Mouse (Mus musculus) CH12.LX (cell line): ENCODE results near the gene Pip5k1c. TPM values are rescaled to one million over a fixed set of nuclear protein-coding genes. Genes with fewer than 3 reads are reported as not detected.

Source experiments
- DNase-seq: peaks from one replicate; pipeline ENCODE4 v3.0.0-alpha.2; 2013; ENCODE audit errors: extremely low read depth
- H3K27ac ChIP-seq: 2 replicates; pipeline ENCODE4 v1.5.1; 2012; ENCODE audit warnings: low read depth, mild to moderate bottlenecking, control low read depth, moderate library complexity; ENCODE audit not compliant: insufficient read depth
- H3K27me3 ChIP-seq: replicated peaks from 2 replicates; pipeline ENCODE3; 2012; ENCODE audit warnings: inconsistent platforms
- H3K36me3 ChIP-seq, 2 experiments: replicated peaks in 1 of 2; 2 replicates each; pipeline versions ENCODE3 to v1.6.1; 2012; ENCODE audit warnings: inconsistent platforms in 1 of 2, low read length in 1 of 2, mild to moderate bottlenecking in 1 of 2, mixed read lengths in 1 of 2, moderate library complexity in 1 of 2; ENCODE audit not compliant: control insufficient read depth in 1 of 2, insufficient read depth in 1 of 2
- H3K4me1 ChIP-seq, 2 experiments: 2 replicates each; pipeline ENCODE4 v1.6.1; 2012; ENCODE audit warnings: inconsistent platforms in 1 of 2, moderate library complexity in 1 of 2; ENCODE audit not compliant: insufficient read depth in 2 of 2, control insufficient read depth in 1 of 2
- H3K4me2 ChIP-seq: 2 replicates; pipeline ENCODE4 v1.6.1; 2012; ENCODE audit warnings: low read depth, mild to moderate bottlenecking, control low read depth; ENCODE audit not compliant: poor library complexity, insufficient read depth, severe bottlenecking
- H3K4me3 ChIP-seq, 3 experiments: fragments of 150-350 bp in 1 of 3; sonication (generic) in 1 of 3; replicated peaks in 1 of 3; 2 replicates each; pipeline versions ENCODE3 to v1.5.1; 2011 to 2012; ENCODE audit warnings: low read depth in 2 of 3, low read length in 2 of 3, mild to moderate bottlenecking in 2 of 3, moderate library complexity in 2 of 3, control low read depth in 1 of 3, improper control_type of control experiment in 1 of 3, inconsistent platforms in 1 of 3, mixed read lengths in 1 of 3; ENCODE audit not compliant: poor library complexity in 1 of 3
- H3K79me2 ChIP-seq: replicated peaks from 2 replicates; pipeline ENCODE4 v1.6.1; 2012; ENCODE audit warnings: mild to moderate bottlenecking, moderate library complexity; ENCODE audit not compliant: control insufficient read depth, poor library complexity, insufficient read depth, severe bottlenecking; ENCODE audit errors: extremely low read depth
- H3K9ac ChIP-seq: 2 replicates; pipeline ENCODE4 v1.6.1; 2012; ENCODE audit warnings: low read depth, mild to moderate bottlenecking, control low read depth, moderate library complexity; ENCODE audit not compliant: insufficient read depth
- H3K9me3 ChIP-seq: replicated peaks from 2 replicates; pipeline ENCODE3; 2012; ENCODE audit warnings: low read length, inconsistent platforms, mixed read lengths
- BHLHE40 ChIP-seq: IDR thresholded peaks from 2 replicates; pipeline ENCODE4 v1.6.1; 2011; ENCODE audit warnings: mild to moderate bottlenecking, low read depth, low read length, improper control_type of control experiment
- CHD1 ChIP-seq: IDR thresholded peaks from 2 replicates; pipeline ENCODE4 v1.6.1; 2012; ENCODE audit warnings: low read depth, low read length, improper control_type of control experiment, inconsistent platforms
- EP300 ChIP-seq: IDR thresholded peaks from 2 replicates; pipeline ENCODE4 v1.6.1; 2011; ENCODE audit warnings: low read length, improper control_type of control experiment
- GABPA ChIP-seq: IDR thresholded peaks from 2 replicates; pipeline ENCODE4 v1.6.1; 2012; ENCODE audit warnings: low read depth, low read length, improper control_type of control experiment, inconsistent platforms; ENCODE audit not compliant: insufficient replicate concordance
- JUND ChIP-seq: conservative IDR thresholded peaks from 2 replicates; pipeline ENCODE4 v1.6.1; 2011; ENCODE audit warnings: low read depth, low read length, improper control_type of control experiment
- MAZ ChIP-seq: IDR thresholded peaks from 2 replicates; pipeline ENCODE4 v1.6.1; 2012; ENCODE audit warnings: low read depth, mild to moderate bottlenecking, inconsistent platforms, low read length, improper control_type of control experiment, moderate library complexity
- MEF2A ChIP-seq: IDR thresholded peaks from 2 replicates; pipeline ENCODE4 v1.6.1; 2014; ENCODE audit warnings: low read depth, mild to moderate bottlenecking, inconsistent platforms, low read length, improper control_type of control experiment, borderline replicate concordance
- MXI1 ChIP-seq: IDR thresholded peaks from 2 replicates; pipeline ENCODE4 v1.6.1; 2011; ENCODE audit warnings: mild to moderate bottlenecking, low read depth, low read length, improper control_type of control experiment
- NRF1 ChIP-seq: IDR thresholded peaks from 2 replicates; pipeline ENCODE4 v1.6.1; 2014; ENCODE audit warnings: low read depth, mild to moderate bottlenecking, inconsistent platforms, low read length, improper control_type of control experiment, moderate library complexity
- PAX5 ChIP-seq: IDR thresholded peaks from 2 replicates; pipeline ENCODE4 v1.6.1; 2012; ENCODE audit warnings: low read length, inconsistent platforms, mixed read lengths
- POLR2AphosphoS2 ChIP-seq: IDR thresholded peaks from 2 replicates; pipeline ENCODE4 v1.6.1; 2011; ENCODE audit warnings: low read depth, low read length, improper control_type of control experiment
- TBP ChIP-seq: conservative IDR thresholded peaks from 2 replicates; pipeline ENCODE4 v1.6.1; 2011; ENCODE audit warnings: low read depth, low read length, improper control_type of control experiment
- USF1 ChIP-seq: IDR thresholded peaks from 2 replicates; pipeline ENCODE4 v1.6.1; 2014; ENCODE audit warnings: low read depth, mild to moderate bottlenecking, inconsistent platforms, low read length, improper control_type of control experiment
- ZC3H11A ChIP-seq: IDR thresholded peaks from 2 replicates; pipeline ENCODE4 v1.6.1; 2012; ENCODE audit warnings: low read depth, mild to moderate bottlenecking, inconsistent platforms, low read length, improper control_type of control experiment
- ZKSCAN1 ChIP-seq: IDR thresholded peaks from 2 replicates; pipeline ENCODE4 v1.6.1; 2012; ENCODE audit warnings: low read depth, inconsistent platforms, low read length, improper control_type of control experiment, borderline replicate concordance
- ZNF384 ChIP-seq: IDR thresholded peaks from 2 replicates; pipeline ENCODE4 v1.6.1; 2012; ENCODE audit warnings: low read depth, low read length, improper control_type of control experiment, inconsistent platforms
- dilution Hi-C: fragments of 300-500 bp; cut with MboI; formaldehyde crosslinking; loops from 2 replicates; pipeline ENCODE4 v1.14.3; 2020; ENCODE audit warnings: low sequenced_read_pairs; ENCODE audit not compliant: extremely low pct_unique_long_range_greater_than_20kb, extremely low pct_ligation_motif_present
- in situ Hi-C: fragments of 300-500 bp; cut with MboI; formaldehyde crosslinking; loops from 3 replicates; pipeline ENCODE4 v1.14.3; 2019; ENCODE audit warnings: low sequenced_read_pairs, low pct_ligation_motif_present, low pct_unique_long_range_greater_than_20kb, mixed read lengths
- polyA plus RNA-seq: library from polyadenylated mRNA; unstranded; fragments of >175 nt; gene quantifications from 2 replicates; pipeline ENCODE4 v1.2.1, GENCODE M21; 2012; ENCODE audit warnings: low read depth; ENCODE audit not compliant: insufficient read length
- total RNA-seq, 2 experiments: library from RNA; depleted of rRNA; stranded (reverse); fragments of 300-350 nt in 1 of 2; fragments of >200 nt in 1 of 2; gene quantifications; 2 replicates each; pipeline ENCODE4 v1.2.3; 2012 to 2014

Pip5k1c gene
- total and polyA plus RNA-seq, 3 experiments = 11.4 to 51.4 (median 12.6) TPM

DNA sequence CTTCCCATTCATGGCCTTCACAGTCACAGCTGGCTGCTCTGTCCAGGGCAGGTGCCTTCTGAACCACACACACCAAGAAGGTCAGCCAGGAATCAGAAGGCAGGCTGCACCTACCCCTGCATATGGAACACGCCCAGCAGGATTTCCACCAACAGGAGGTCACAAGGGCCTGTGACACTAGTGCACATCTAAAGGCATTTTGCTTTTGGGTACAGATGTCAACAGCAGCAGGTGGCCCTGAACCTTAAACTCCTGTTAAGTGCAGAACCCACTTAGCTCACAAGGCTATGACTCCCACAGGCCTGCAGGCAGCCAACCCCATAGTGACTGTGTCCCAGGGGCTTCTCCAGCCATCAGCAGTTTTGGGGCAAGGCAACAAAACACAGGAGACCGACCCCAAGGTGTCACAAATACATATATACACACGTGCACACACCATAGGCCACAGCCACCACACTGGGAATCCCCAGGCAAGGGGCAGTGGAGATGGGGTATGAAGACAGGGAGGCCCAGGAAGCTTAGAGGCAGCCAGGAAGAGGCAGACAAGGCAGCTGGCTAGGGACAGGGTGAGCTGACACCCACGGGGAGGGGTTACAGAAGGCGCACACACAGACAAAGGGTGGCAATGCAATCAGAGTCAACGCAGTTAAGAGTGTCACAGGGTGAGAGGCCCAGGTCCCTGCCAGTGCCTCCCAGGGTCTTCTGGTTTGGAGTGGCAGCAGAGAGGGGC, 73.9 kb downstream of the Pip5k1c start:
- peaks cover 93 to 100% of the 10 kb centered on the region in 2 experiments for H3K36me3 ChIP-seq
- no peak overlapping the region for H3K4me2 ChIP-seq
- in situ Hi-C loops (no loop called here), dilution Hi-C loops (no loop called here)
- peak; percentile 12 for DNase-seq
- no peaks in the 10 kb centered on the region for H3K9me3 ChIP-seq
- H3K27ac ChIP-seq = peak overlapping the region; percentile 19; the same call in 1 of the 2 replicates
- H3K4me1 ChIP-seq = peaks cover 34 to 54% of the 10 kb centered on the region in 2 experiments
- no peaks in the 10 kb centered on the region for H3K79me2 ChIP-seq
- H3K27me3 ChIP-seq = no peaks in the 10 kb centered on the region
- H3K9ac ChIP-seq = no peak overlapping the region
- no peak overlapping the region for H3K4me3 ChIP-seq
- TF ChIP-seq POLR2AphosphoS2 (0 out of 2 replicates have a peak, but pooled peaks have one; percentile 45), TBP (no peak)

DNA sequence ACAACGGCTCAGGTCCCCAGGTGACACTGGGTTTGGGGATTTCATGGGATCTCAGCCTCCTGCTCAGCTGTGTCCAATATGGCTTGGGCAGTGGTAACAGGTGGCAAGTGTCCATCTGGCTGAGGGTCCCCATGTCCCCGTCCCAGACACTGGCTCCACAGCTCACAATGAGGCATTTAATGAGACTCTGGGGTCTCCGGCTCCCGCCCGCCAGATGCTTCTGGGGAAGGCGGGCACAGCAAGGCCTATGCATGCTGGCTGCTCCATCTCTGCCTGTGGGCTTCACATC, 74.4 kb downstream of the Pip5k1c start:
- Histone ChIP-seq H3K9me3 (no peaks in the 10 kb centered on the region), H3K4me1 (peaks cover 30 to 49% of the 10 kb centered on the region in 2 experiments), H3K4me3 (no peak overlapping the region), H3K36me3 (peaks cover 92 to 100% of the 10 kb centered on the region in 2 experiments), H3K27me3 (no peaks in the 10 kb centered on the region), H3K27ac (no peak overlapping the region), H3K9ac (no peak overlapping the region), H3K4me2 (no peak overlapping the region), H3K79me2 (no peaks in the 10 kb centered on the region; the same call in 1 of the 2 replicates)
- dilution Hi-C loops (no loop called here), in situ Hi-C loops (no loop called here)
- TF ChIP-seq ZNF384 = no peak
- no peak for TF ChIP-seq JUND
- TF ChIP-seq ZC3H11A = no peak
- TF ChIP-seq EP300 = no peak
- no peak for TF ChIP-seq USF1
- no peak for TF ChIP-seq POLR2AphosphoS2
- TF ChIP-seq BHLHE40 = no peak
- no peak for TF ChIP-seq NRF1
- TF ChIP-seq CHD1 = no peak
- no peak for TF ChIP-seq MEF2A
- TF ChIP-seq GABPA = no peak
- no peak for TF ChIP-seq MXI1
- no peak for TF ChIP-seq MAZ
- TF ChIP-seq ZKSCAN1 = no peak
- no peak for TF ChIP-seq PAX5
- no peak for DNase-seq

Other genes starting within 250 kb of the Pip5k1c start
Only the 20 nearest of the 32 such genes appear.
- 43.9 and 46.2 TPM in 2 replicates for gene Dapk3, start 110.0 kb upstream of the Pip5k1c start, total RNA-seq (2012; rRNA removed)
- 25.4 and 27.5 TPM in 2 replicates for gene Dapk3, start 110.0 kb upstream of the Pip5k1c start, total RNA-seq (2014; rRNA removed)
- 39.5 and 44.5 TPM in 2 replicates for gene Dapk3, start 110.0 kb upstream of the Pip5k1c start, polyA plus RNA-seq
- 0.29 TPM in 1 of 2 replicates, not detected in the other for gene 4930442H23Rik, start 109.1 kb upstream of the Pip5k1c start, total RNA-seq (2012; rRNA removed)
- not detected in 2 replicates for gene 4930442H23Rik, start 109.1 kb upstream of the Pip5k1c start, total RNA-seq (2014; rRNA removed)
- gene 4930442H23Rik, start 109.1 kb upstream of the Pip5k1c start, polyA plus RNA-seq = 0.27 and 0.35 TPM in 2 replicates
- 0.08 TPM in 1 of 2 replicates, not detected in the other for gene Nmrk2, start 90.9 kb upstream of the Pip5k1c start, total RNA-seq (2012; rRNA removed)
- not detected in 2 replicates for gene Nmrk2, start 90.9 kb upstream of the Pip5k1c start, total RNA-seq (2014; rRNA removed)
- not detected in 2 replicates for gene Nmrk2, start 90.9 kb upstream of the Pip5k1c start, polyA plus RNA-seq
- 0.08 and 0.17 TPM in 2 replicates for gene Atcay, start 62.1 kb upstream of the Pip5k1c start, total RNA-seq (2012; rRNA removed)
- gene Atcay, start 62.1 kb upstream of the Pip5k1c start, total RNA-seq (2014; rRNA removed) = 0.05 TPM in 1 of 2 replicates, not detected in the other
- 0.06 and 0.12 TPM in 2 replicates for gene Atcay, start 62.1 kb upstream of the Pip5k1c start, polyA plus RNA-seq
- gene Zfr2, start 59.8 kb upstream of the Pip5k1c start, total RNA-seq (2012; rRNA removed) = 5.5 and 13.5 TPM in 2 replicates
- 1.0 and 1.2 TPM in 2 replicates for gene Zfr2, start 59.8 kb upstream of the Pip5k1c start, total RNA-seq (2014; rRNA removed)
- gene Zfr2, start 59.8 kb upstream of the Pip5k1c start, polyA plus RNA-seq = 2.4 and 2.7 TPM in 2 replicates
- 2.9 and 3.9 TPM in 2 replicates for gene Matk, start 40.0 kb upstream of the Pip5k1c start, total RNA-seq (2012; rRNA removed)
- 4.9 and 5.2 TPM in 2 replicates for gene Matk, start 40.0 kb upstream of the Pip5k1c start, total RNA-seq (2014; rRNA removed)
- 2.1 and 2.5 TPM in 2 replicates for gene Matk, start 40.0 kb upstream of the Pip5k1c start, polyA plus RNA-seq
- gene Mrpl54, start 26.0 kb upstream of the Pip5k1c start, total RNA-seq (2012; rRNA removed) = 128 and 140 TPM in 2 replicates
- gene Mrpl54, start 26.0 kb upstream of the Pip5k1c start, total RNA-seq (2014; rRNA removed) = 131 and 167 TPM in 2 replicates
- 104 and 120 TPM in 2 replicates for gene Mrpl54, start 26.0 kb upstream of the Pip5k1c start, polyA plus RNA-seq
- gene Apba3, start 26.0 kb upstream of the Pip5k1c start, total RNA-seq (2012; rRNA removed) = 104 and 149 TPM in 2 replicates
- 40.2 and 43.4 TPM in 2 replicates for gene Apba3, start 26.0 kb upstream of the Pip5k1c start, total RNA-seq (2014; rRNA removed)
- 43.2 and 47.4 TPM in 2 replicates for gene Apba3, start 26.0 kb upstream of the Pip5k1c start, polyA plus RNA-seq
- 4.8 and 7.2 TPM in 2 replicates for gene Tjp3, start 1.4 kb upstream of the Pip5k1c start, total RNA-seq (2012; rRNA removed)
- 0.42 TPM in 1 of 2 replicates, not detected in the other for gene Tjp3, start 1.4 kb upstream of the Pip5k1c start, total RNA-seq (2014; rRNA removed)
- 0.76 and 0.97 TPM in 2 replicates for gene Tjp3, start 1.4 kb upstream of the Pip5k1c start, polyA plus RNA-seq
- 34.6 and 39.7 TPM in 2 replicates for gene Cactin, start 28.1 kb downstream of the Pip5k1c start, total RNA-seq (2012; rRNA removed)
- gene Cactin, start 28.1 kb downstream of the Pip5k1c start, total RNA-seq (2014; rRNA removed) = 19.9 and 21.4 TPM in 2 replicates
- gene Cactin, start 28.1 kb downstream of the Pip5k1c start, polyA plus RNA-seq = 39.3 and 39.5 TPM in 2 replicates
- gene Tbxa2r, start 35.8 kb downstream of the Pip5k1c start, total RNA-seq (2012; rRNA removed) = 0.13 and 0.21 TPM in 2 replicates
- 0.12 TPM in 1 of 2 replicates, not detected in the other for gene Tbxa2r, start 35.8 kb downstream of the Pip5k1c start, total RNA-seq (2014; rRNA removed)
- gene Tbxa2r, start 35.8 kb downstream of the Pip5k1c start, polyA plus RNA-seq = 0.23 and 0.30 TPM in 2 replicates
- 0.04 and 0.08 TPM in 2 replicates for gene Gipc3, start 50.3 kb downstream of the Pip5k1c start, total RNA-seq (2012; rRNA removed)
- not detected in 2 replicates for gene Gipc3, start 50.3 kb downstream of the Pip5k1c start, total RNA-seq (2014; rRNA removed)
- 0.09 TPM in 1 of 2 replicates, not detected in the other for gene Gipc3, start 50.3 kb downstream of the Pip5k1c start, polyA plus RNA-seq
- gene Hmg20b, start 57.5 kb downstream of the Pip5k1c start, total RNA-seq (2012; rRNA removed) = 17.0 and 18.7 TPM in 2 replicates
- 7.4 and 7.9 TPM in 2 replicates for gene Hmg20b, start 57.5 kb downstream of the Pip5k1c start, total RNA-seq (2014; rRNA removed)
- 37.3 and 39.6 TPM in 2 replicates for gene Hmg20b, start 57.5 kb downstream of the Pip5k1c start, polyA plus RNA-seq
- 9.5 and 12.9 TPM in 2 replicates for gene Mfsd12, start 64.5 kb downstream of the Pip5k1c start, total RNA-seq (2012; rRNA removed)
- 4.0 and 5.2 TPM in 2 replicates for gene Mfsd12, start 64.5 kb downstream of the Pip5k1c start, total RNA-seq (2014; rRNA removed)
- gene Mfsd12, start 64.5 kb downstream of the Pip5k1c start, polyA plus RNA-seq = 7.4 and 8.7 TPM in 2 replicates
- gene 4930404N11Rik, start 72.9 kb downstream of the Pip5k1c start, total RNA-seq (2012; rRNA removed) = 5.2 and 7.2 TPM in 2 replicates
- 0.23 TPM in 1 of 2 replicates, not detected in the other for gene 4930404N11Rik, start 72.9 kb downstream of the Pip5k1c start, total RNA-seq (2014; rRNA removed)
- gene 4930404N11Rik, start 72.9 kb downstream of the Pip5k1c start, polyA plus RNA-seq = 2.2 and 2.7 TPM in 2 replicates
- 38.8 and 44.5 TPM in 2 replicates for gene Fzr1, start 85.6 kb downstream of the Pip5k1c start, total RNA-seq (2012; rRNA removed)
- 29.5 and 33.1 TPM in 2 replicates for gene Fzr1, start 85.6 kb downstream of the Pip5k1c start, total RNA-seq (2014; rRNA removed)
- gene Fzr1, start 85.6 kb downstream of the Pip5k1c start, polyA plus RNA-seq = 67.7 and 75.4 TPM in 2 replicates
- 131 and 143 TPM in 2 replicates for gene Dohh, start 91.5 kb downstream of the Pip5k1c start, total RNA-seq (2012; rRNA removed)
- gene Dohh, start 91.5 kb downstream of the Pip5k1c start, total RNA-seq (2014; rRNA removed) = 81.7 and 83.0 TPM in 2 replicates
- gene Dohh, start 91.5 kb downstream of the Pip5k1c start, polyA plus RNA-seq = 78.2 and 93.5 TPM in 2 replicates
- gene Gm48551, start 91.5 kb downstream of the Pip5k1c start, total RNA-seq (2012; rRNA removed) = 1.2 and 1.5 TPM in 2 replicates
- gene Gm48551, start 91.5 kb downstream of the Pip5k1c start, total RNA-seq (2014; rRNA removed) = 0.96 and 1.0 TPM in 2 replicates
- 3.2 and 3.4 TPM in 2 replicates for gene Gm48551, start 91.5 kb downstream of the Pip5k1c start, polyA plus RNA-seq
- gene Gm48552, start 96.0 kb downstream of the Pip5k1c start, total RNA-seq (2012; rRNA removed) = 0.29 and 1.1 TPM in 2 replicates
- gene Gm48552, start 96.0 kb downstream of the Pip5k1c start, total RNA-seq (2014; rRNA removed) = 0.65 and 0.98 TPM in 2 replicates
- 0.46 and 1.2 TPM in 2 replicates for gene Gm48552, start 96.0 kb downstream of the Pip5k1c start, polyA plus RNA-seq
- gene Smim24, start 100.1 kb downstream of the Pip5k1c start, total RNA-seq (2012; rRNA removed) = 0.13 and 0.34 TPM in 2 replicates
- not detected in 2 replicates for gene Smim24, start 100.1 kb downstream of the Pip5k1c start, total RNA-seq (2014; rRNA removed)
- 0.64 TPM in 1 of 2 replicates, not detected in the other for gene Smim24, start 100.1 kb downstream of the Pip5k1c start, polyA plus RNA-seq